Mouse (Mus musculus) olfactory bulb, adult 2 months (tissue): ENCODE measurements at regions not wholly inside any gene's neighbourhood (a gene's known extent, or its start where the extent isn't known, plus 50 kb on each side); places are given as distances from the start of the nearest gene placed in this dataset.

ENCODE experiments used
- CTCF ChIP-seq: fragments of 200-500 bp; IDR thresholded peaks from 2 replicates; pipeline ENCODE4 v1.5.1; 2012; ENCODE audit warnings: low read depth, mild to moderate bottlenecking, low read length, moderate library complexity; ENCODE audit not compliant: insufficient read depth
- POLR2A ChIP-seq: fragments of 200-500 bp; IDR thresholded peaks from 2 replicates; pipeline ENCODE4 v1.6.1; 2012; ENCODE audit warnings: mild to moderate bottlenecking, low read depth, low read length, moderate library complexity; ENCODE audit not compliant: insufficient read depth

- TF ChIP-seq CTCF (no peak), POLR2A (no peak)
These were observed 208.8 kb upstream of the Castor2 start for GRCm38 (mm10) chr5:133890728-133891127.
